Mouse (Mus musculus) induced T-regulatory cell, adult 2 months (primary cell): ENCODE results near the gene Kcnk1.
A peak's percentile ranks its signal among the peaks of the same experiment; 100 is the strongest.

Experiments
- DNase-seq: peaks from one replicate; pipeline ENCODE4 v3.0.0-alpha.2; 2012; ENCODE audit warnings: low read depth

The Kcnk1 gene

DNA sequence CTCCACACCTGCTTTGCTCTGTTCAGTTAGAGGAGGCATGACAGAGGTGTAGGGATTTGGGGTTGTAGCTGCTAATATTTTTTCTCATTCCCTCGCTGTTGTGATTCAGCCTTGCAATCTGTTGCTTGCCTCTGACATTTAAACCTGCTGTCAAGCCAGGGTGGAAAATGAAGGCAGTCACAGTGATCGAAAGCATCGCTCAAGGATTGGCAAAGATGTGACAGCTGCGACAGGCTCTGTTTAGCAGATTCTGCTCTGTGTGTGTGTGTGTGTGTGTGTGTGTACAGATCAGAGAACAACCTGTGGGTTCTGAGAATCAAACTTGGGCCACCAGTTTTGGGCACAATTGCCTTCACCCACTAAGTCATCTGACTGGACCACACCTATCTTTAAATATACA is 50.8 kb downstream of the Kcnk1 start:
- no peak for DNase-seq

DNA sequence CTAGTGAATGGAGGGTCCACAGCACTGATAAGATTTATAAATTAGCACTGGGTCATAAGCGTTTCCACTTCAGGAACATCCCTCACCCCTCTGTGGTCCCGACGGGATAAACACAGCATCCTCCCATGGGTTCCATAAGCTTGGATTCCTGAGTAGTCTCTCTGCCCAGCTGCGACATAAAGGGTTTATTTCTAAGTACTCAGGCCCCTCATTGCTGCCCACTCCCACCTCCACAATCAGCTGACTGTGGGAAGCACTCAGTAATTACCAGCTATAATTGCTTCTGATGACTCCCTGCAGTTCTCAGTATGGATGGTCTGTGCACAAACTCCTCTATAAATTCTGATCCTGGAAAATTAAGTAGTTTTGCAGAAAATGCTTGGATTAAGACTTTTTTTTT is 58.9 kb downstream of the Kcnk1 start:
- no peak for DNase-seq

DNA sequence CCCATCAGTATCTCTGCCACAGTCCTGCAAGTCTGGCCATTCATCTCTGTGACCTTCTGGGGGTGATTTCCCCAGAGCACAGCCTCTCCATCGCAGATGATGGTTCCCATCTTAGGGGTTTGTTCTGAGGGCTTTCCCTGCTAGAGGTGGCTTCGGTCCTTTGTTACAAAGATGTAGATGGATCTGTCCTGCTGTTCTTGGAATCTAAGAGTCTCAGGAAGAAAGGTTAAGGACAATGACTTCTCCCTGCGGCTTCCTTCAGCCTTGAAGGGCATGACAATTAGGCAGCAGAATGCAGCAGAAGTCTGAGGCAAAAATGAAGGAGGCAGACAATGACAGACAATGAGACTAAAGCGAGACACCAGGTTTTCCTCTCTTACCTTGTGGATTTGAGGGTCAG is 63.9 kb downstream of the Kcnk1 start:
- no peak for DNase-seq

DNA sequence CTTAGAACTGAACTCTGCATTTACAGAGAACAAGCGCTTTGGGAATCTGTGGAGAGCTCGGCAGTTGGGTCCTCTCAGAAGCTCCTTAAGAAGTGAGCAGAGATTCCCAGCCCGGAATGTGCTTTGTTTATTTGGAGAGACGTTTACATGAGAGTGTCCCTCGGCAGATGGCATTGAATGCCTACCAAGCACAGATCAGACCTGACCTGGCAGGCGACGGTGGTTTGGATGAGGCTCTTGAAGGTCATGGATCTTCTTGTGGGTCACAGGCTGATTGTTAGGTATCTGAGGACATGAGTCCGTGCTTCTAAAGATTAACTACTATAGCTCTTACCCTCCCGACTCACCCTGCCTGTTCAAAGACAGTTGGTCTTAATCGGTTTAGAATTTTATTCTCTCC is 67.9 kb downstream of the Kcnk1 start:
- DNase-seq: no peak

DNA sequence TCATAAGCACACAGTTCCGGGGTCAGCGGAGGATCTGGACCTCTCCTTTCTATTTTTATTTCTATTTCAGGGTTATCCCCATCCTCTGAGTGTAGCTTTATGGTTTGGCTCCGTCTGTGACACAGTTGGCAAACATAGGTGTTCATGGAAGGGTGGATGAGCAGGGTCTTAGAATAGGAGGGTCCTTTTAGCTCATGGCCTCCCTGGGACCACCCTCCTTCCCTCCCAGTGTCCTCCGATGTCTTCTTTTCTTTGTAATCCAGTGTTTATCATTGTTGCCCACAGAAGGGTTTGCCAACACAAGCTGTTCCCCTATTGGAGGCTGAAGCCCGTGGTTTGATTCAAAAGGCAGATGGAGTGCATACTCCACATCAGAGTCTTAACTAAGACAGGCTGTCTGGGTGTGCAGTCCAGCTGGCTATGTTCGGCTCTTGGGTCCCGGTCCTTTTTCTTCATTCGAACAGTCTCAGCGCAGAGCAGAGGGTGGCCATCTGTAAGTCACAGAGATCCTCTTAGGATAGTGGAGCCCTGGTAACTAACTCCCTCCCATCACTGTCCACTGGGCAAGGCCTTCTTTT is 69.0 kb downstream of the Kcnk1 start:
- no peak for DNase-seq

DNA sequence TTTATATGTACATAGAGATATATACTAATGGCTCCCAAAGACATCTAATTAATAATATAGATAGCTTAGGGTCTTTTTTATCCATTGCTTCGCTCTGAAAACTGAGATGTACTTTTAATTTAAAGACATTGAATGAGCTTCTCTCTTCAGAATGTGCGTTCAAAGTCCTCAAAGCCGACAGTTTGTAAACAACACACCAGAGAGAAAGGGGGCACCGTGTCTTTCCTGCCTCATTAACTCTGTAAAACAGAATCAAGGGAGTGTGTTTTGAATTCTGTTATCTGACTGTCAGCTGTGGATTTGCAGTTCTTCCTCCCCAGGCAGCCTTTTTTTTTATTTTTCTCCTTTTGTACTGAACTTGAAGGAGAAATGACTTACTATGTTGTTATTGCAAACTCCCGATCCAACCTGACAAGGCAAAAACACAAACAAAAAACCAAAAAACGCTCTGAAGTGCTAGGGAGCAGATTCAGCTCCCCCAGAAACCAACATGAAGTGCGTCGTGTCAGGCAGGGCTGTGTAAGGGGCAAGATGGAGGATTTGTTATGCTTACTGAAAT is 69.7 kb downstream of the Kcnk1 start:
- no peak for DNase-seq

DNA sequence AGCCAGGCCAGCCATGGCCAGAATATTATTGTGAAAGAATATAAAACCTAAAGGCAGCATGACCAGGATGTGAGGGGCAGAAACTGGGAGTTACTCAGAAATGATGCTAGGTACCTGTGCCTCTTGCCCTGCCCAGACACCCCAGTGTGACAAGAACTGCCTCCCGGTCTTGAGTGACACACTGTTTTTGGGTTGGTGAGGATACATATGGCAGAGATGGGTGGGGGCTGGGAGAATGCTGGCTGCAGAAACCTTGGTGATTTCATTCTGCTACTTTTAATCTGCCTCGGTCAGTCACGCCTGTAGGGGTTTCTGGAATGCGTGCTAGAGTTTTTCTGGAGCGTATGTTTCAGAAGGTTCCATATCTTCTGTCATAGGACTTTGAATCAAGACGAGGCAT is 72.3 kb downstream of the Kcnk1 start:
- DNase-seq: no peak

DNA sequence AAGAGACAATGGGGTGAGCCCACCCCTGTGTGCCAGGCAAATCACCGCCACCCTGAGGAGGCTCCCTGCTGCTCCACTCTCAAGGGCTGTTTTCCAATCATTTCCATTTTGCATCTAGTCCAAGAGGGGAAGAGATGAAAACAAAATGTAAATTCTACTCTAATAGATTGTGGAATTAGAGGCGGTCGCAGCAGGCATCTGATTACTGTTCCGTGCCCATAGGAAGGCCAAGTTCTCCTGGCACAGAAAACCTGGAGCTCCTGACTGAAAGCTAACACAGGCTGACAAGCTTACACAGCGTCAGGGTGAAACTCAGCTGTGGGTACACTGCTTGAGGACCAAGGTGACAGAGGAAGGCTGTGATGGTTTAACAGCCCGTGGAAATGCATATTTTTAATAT is 73.2 kb downstream of the Kcnk1 start:
- no peak for DNase-seq

DNA sequence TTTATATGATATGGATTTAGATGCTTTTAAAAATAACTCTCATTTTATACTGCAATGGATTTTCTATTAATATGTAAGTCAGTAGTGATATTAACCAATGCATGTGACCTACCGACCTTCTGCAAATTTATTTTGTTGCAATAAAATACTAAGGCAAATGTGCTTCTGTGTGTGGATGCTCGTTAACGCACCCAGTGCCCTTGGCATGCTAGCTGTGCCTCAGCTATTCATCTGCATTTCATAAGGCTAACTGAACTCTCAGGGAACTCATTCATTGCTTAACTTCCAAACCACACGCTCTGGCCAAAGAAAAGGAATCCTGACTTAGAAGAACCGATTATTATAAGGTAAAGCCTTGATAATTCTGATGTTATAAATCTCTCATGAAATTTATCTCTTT is 77.7 kb downstream of the Kcnk1 start:
- no peak for DNase-seq

DNA sequence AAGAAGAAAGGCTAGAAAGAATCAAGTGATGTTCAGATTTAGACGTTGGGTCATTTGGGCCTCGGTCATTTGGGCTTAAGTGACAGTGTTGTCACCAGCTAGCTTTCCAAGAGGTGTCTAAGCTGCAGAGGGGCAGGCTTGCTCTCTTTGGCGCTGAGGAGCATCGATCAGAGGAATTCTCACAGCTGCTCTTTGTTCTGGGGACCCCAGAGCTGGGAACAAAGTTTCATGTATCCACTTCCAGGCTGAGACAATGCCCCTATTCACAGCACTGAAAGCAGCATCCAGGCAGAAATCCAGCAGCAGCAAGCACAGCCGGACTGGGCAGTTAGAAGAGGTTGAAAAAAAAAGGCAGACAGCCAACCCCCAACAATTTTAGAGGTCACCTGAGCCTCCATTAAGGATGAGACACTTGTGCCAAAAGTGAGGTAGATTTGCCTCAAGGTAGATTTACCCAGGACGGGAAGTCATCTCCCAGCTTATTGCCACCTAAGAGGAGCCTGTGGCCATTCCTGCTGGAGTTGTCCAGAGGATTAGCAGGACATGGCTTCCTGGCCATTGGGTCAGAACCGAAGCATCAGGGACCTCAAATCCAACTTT is 78.3 kb downstream of the Kcnk1 start:
- no peak for DNase-seq

DNA sequence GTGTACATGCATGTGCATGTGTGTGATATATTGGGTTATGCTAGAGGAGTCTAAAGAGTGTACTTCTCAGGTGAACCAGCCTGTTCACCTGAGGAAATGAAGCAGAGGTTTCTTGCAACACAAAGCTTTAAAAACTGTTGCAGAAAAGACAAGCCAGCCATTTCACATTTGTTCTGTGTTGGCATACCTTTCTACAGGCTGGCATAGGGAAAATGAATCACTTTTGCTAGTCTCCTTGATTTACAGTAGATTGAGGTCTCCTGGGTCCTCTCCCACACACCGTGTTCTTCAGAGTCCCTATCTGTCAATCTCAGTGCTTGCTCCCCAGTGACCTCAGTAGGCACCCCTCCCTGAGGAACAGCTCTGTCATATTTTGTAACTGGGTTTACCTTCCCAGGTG is 79.1 kb downstream of the Kcnk1 start:
- DNase-seq: no peak

DNA sequence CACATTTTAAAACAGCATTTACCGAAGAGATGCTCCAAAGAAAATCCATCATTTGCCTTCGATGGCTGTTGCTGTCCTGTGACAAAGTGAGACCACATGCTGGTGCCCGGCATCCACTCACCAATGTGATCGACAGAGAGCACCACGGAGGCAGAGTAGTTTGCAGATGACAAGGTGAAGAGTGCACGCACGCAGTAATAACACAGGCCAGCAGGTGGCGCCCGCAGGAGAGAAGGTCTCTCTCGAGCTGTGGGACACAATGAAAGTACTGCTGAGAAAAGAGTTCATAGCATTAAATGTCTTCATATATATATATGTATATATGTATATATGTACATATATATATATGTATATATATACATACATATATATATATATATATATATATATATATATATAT is 80.4 kb downstream of the Kcnk1 start:
- DNase-seq: peak; percentile 63
